Mouse (Mus musculus): ENCODE results near the gene Tctex1d2. TPM values are rescaled to one million over a fixed set of nuclear protein-coding genes. Genes with fewer than 3 reads are reported as not detected.

Gene Tctex1d2
- polyA plus RNA-seq, 1 experiment from 2014 or later: 14.1 TPM

DNA sequence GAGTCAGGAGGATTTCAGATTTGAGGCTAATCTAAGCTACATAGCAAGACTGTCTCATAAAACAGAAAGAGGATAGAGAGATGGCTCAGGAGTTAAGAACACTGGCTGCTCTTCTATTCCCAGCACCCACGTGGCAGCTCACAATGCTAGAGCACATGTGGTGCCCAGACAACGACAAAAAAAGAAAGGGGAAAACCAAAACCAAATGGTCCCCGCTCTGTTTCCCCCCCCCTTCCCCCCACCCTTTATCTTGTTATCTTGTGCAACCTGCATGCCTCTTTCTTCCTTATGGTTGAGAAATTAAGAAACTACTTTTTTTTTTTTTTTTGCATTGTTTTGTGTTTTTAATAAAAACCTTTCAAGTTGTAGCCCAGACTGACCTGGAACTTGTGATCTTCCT, 49.0 kb downstream of the Tctex1d2 start:
- DNase-seq (ENCODE audit: low spot score): no peak

GRCm38 (mm10) chr16:32469404-32470105, 50.1 kb downstream of the Tctex1d2 start:
- no peak for DNase-seq (ENCODE audit: low spot score)

DNA sequence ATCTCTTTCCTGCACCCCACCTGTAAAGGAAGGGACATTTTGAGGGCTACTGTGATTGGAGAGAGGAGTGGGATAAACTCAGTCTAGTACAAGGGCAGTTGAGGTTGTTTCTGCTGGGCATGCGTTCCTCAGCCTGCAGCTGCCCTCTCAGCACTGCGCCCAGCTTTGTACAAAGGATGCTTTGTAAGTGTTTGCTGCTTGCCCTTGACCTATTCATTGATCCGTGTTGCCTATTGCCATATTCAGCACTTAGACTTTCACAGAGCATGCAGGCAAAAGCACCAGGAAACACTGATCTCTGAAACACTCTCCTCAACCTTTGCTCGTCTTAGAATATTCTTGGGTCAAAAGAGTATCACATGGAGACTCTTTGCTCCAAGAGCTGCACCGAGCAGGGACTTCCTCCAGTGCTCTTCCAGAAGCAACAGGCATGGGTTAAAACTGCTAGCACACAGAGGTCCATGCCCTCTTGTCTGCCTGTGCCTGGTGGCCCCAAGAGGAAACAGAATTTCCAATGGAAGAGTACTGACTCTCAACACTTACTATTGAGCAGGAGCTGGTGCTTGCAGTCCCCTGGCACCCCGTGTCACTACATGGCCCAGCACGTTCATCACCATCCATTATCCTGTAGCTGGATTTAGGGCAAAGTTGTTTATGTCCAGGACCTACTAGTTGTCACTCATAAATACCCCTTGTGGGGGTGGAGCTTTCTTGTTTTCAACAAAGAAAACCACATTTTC, 52.9 kb downstream of the Tctex1d2 start:
- no peak for DNase-seq (ENCODE audit: low spot score)

- DNase-seq (ENCODE audit: low spot score): no peak
These were observed 57.8 kb downstream of the Tctex1d2 start for GRCm38 (mm10) chr16:32477315-32477714.

Other genes with a start within 250 kb of the Tctex1d2 start
- gene Bex6, start 239.9 kb upstream of the Tctex1d2 start, polyA plus RNA-seq (2015; fragmentation: Nextera tagmentation; extraction: Ambion mirVana): 4.1 and 6.6 TPM in 2 replicates
- 8.8 and 11.9 TPM in 2 replicates for gene Fbxo45, start 172.5 kb upstream of the Tctex1d2 start, polyA plus RNA-seq (2015; fragmentation: Nextera tagmentation; extraction: Ambion mirVana)
- 23.9 and 26.8 TPM in 2 replicates for gene Wdr53, start 172.5 kb upstream of the Tctex1d2 start, polyA plus RNA-seq (2015; fragmentation: Nextera tagmentation; extraction: Ambion mirVana)
- not detected in 2 replicates for gene Smco1, start 148.2 kb upstream of the Tctex1d2 start, polyA plus RNA-seq (2015; fragmentation: Nextera tagmentation; extraction: Ambion mirVana)
- gene Rnf168, start 142.2 kb upstream of the Tctex1d2 start, polyA plus RNA-seq (2015; fragmentation: Nextera tagmentation; extraction: Ambion mirVana): 24.6 and 31.5 TPM in 2 replicates
- gene Ubxn7, start 87.4 kb upstream of the Tctex1d2 start, polyA plus RNA-seq (2015; fragmentation: Nextera tagmentation; extraction: Ambion mirVana): 20.0 and 21.8 TPM in 2 replicates
- not detected in 2 replicates for gene Tm4sf19, start 19.2 kb upstream of the Tctex1d2 start, polyA plus RNA-seq (2015; fragmentation: Nextera tagmentation; extraction: Ambion mirVana)
- 14.8 and 15.8 TPM in 2 replicates for gene Pcyt1a, start 11.2 kb downstream of the Tctex1d2 start, polyA plus RNA-seq (2015; fragmentation: Nextera tagmentation; extraction: Ambion mirVana)
- gene Slc51a, start 68.2 kb downstream of the Tctex1d2 start, polyA plus RNA-seq (2015; fragmentation: Nextera tagmentation; extraction: Ambion mirVana): 0.90 and 0.91 TPM in 2 replicates
- gene Zdhhc19, start 76.6 kb downstream of the Tctex1d2 start, polyA plus RNA-seq (2015; fragmentation: Nextera tagmentation; extraction: Ambion mirVana): not detected in 2 replicates
- gene Tfrc, start 189.2 kb downstream of the Tctex1d2 start, polyA plus RNA-seq (2015; fragmentation: Nextera tagmentation; extraction: Ambion mirVana): 40.0 and 43.4 TPM in 2 replicates
- 20.1 and 23.5 TPM in 2 replicates for gene Tnk2, start 224.2 kb downstream of the Tctex1d2 start, polyA plus RNA-seq (2015; fragmentation: Nextera tagmentation; extraction: Ambion mirVana)